Mouse (Mus musculus): ENCODE data around the gene Adamtsl1.

DNA sequence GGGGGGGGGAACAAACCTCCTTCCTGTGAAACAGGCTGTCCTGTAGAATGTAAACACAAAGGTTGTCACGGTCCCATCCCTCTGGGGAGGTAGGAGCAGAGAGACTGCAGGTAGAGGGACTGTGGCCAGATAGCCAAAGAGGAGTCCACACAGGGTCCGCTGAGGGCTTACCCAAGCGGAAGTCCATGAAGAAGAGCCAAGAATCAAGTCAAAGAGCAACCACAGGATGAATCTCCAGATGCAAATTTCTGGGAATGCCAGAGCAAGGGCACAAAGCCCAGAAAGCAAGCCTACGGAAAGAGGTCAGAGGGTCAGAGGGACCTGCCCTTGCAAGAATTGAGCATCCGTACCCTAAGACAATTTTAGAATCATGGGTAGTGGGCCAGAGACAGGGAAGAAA lies 677.2 kb downstream of the Adamtsl1 start:
- TF ChIP-seq POLR2A (IDR thresholded peaks at IDR 0.05; ENCODE audit: control insufficient read depth, extremely low read depth, insufficient read depth, low read length, poor library complexity) (no peak), CTCF (IDR thresholded peaks at IDR 0.05; ENCODE audit: borderline replicate concordance, control insufficient read depth, extremely low read depth, insufficient read depth, low read length, poor library complexity) (no peak)

All from thymus, adult 2 months (tissue).